Mouse (Mus musculus): ENCODE measurements around the gene Mrrf.
"Not testable (repeated sequence)": the region's sequence is repeated elsewhere in the genome, so short reads cannot be mapped to it uniquely, and the experiment has no call there.

The Mrrf gene

GRCm38 (mm10) chr2:36184192-36184591 is 48.0 kb downstream of the Mrrf start:
- no peaks in the 10 kb centered on the region for H3K9me3 ChIP-seq (ENCODE audit: low read length)
- TF ChIP-seq NANOG (IDR thresholded peaks at IDR 0.05; ENCODE audit: borderline replicate concordance, low read length) (no peak), CTCF (conservative IDR thresholded peaks at IDR 0.05; ENCODE audit: low read length) (no peak), POU5F1 (IDR thresholded peaks at IDR 0.05; ENCODE audit: borderline replicate concordance, low read length) (no peak)
- peaks cover 25% of the 10 kb centered on the region for H3K4me1 ChIP-seq (replicated peaks; ENCODE audit: low read depth, low read length)
- H3K36me3 ChIP-seq (ENCODE audit: insufficient read depth, low read length): peaks cover 19% of the 10 kb centered on the region
- no peaks in the 10 kb centered on the region for H3K27me3 ChIP-seq (ENCODE audit: insufficient read depth, low read length)
- no peak overlapping the region for H3K4me3 ChIP-seq (replicated peaks; ENCODE audit: low read length)

GRCm38 (mm10) chr2:36184876-36185275 is 48.7 kb downstream of the Mrrf start:
- peaks cover 23% of the 10 kb centered on the region for H3K36me3 ChIP-seq (ENCODE audit: insufficient read depth, low read length)
- no peak for TF ChIP-seq POU5F1 (IDR thresholded peaks at IDR 0.05; ENCODE audit: borderline replicate concordance, low read length)
- no peak for TF ChIP-seq NANOG (IDR thresholded peaks at IDR 0.05; ENCODE audit: borderline replicate concordance, low read length)
- TF ChIP-seq CTCF (conservative IDR thresholded peaks at IDR 0.05; ENCODE audit: low read length): no peak
- no peak overlapping the region for H3K4me3 ChIP-seq (replicated peaks; ENCODE audit: low read length)
- H3K9me3 ChIP-seq (ENCODE audit: low read length): no peaks in the 10 kb centered on the region
- H3K4me1 ChIP-seq (replicated peaks; ENCODE audit: low read depth, low read length): peaks cover 20% of the 10 kb centered on the region
- no peaks in the 10 kb centered on the region for H3K27me3 ChIP-seq (ENCODE audit: insufficient read depth, low read length)

DNA sequence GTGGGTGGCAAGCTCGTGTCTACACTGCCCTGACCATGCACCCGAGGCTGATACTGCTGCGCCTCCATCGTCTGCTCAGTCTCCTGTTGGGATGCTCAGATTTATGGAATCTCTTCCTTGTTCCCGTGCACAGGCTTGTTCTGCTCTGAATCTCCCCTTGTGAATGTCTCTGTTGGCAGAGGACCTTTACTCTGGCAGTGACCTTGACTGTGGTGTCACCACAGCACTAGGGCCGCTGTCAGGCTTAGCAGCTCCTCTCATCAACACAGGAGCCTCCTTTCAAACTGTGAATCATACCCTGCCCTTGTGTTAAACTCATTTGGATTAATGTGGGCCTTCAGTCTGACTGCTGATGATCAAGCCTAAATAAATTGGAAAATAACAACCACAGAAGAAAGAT is 53.0 kb downstream of the Mrrf start:
- not testable (repeated sequence) for H3K4me3 ChIP-seq (replicated peaks; ENCODE audit: low read length); H3K4me1 ChIP-seq (replicated peaks; ENCODE audit: low read depth, low read length); H3K9me3 ChIP-seq (ENCODE audit: low read length)
- Histone ChIP-seq H3K36me3 (ENCODE audit: insufficient read depth, low read length) (peaks cover 11% of the 10 kb centered on the region), H3K27me3 (ENCODE audit: insufficient read depth, low read length) (peaks cover 16% of the 10 kb centered on the region)

GRCm38 (mm10) chr2:36191098-36191941 is 55.1 kb downstream of the Mrrf start:
- Histone ChIP-seq H3K4me1 (replicated peaks; ENCODE audit: low read depth, low read length) (peaks cover 3% of the 10 kb centered on the region; the same call in 1 of the 2 replicates), H3K4me3 (replicated peaks; ENCODE audit: low read length) (no peak overlapping the region), H3K27me3 (ENCODE audit: insufficient read depth, low read length) (peaks cover 34% of the 10 kb centered on the region), H3K9me3 (ENCODE audit: low read length) (no peaks in the 10 kb centered on the region), H3K36me3 (ENCODE audit: insufficient read depth, low read length) (peaks cover 7% of the 10 kb centered on the region)
- TF ChIP-seq NANOG (IDR thresholded peaks at IDR 0.05; ENCODE audit: borderline replicate concordance, low read length) (no peak), POU5F1 (IDR thresholded peaks at IDR 0.05; ENCODE audit: borderline replicate concordance, low read length) (no peak)

DNA sequence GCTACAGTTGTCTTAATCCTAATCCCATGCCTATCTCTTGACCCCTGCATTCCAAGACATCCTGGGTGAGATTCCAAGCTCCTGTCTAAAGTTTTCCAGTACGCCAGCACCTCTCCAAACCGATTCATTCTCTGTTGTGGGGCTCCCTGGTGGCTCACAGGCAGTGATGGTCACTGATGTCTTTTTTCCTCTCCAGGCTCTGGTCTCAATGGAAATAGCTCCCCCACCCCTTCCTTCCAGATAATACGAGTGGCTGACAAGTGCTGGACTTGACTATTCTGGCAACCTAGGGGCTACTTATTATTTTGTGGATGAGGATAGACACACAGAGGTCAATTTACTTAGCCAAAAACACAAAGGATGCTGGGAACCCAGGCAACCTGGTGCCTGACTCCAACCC is 60.8 kb downstream of the Mrrf start:
- H3K4me3 ChIP-seq (replicated peaks; ENCODE audit: low read length): no peak overlapping the region
- H3K36me3 ChIP-seq (ENCODE audit: insufficient read depth, low read length): no peaks in the 10 kb centered on the region
- TF ChIP-seq CTCF (conservative IDR thresholded peaks at IDR 0.05; ENCODE audit: low read length) (no peak), POU5F1 (IDR thresholded peaks at IDR 0.05; ENCODE audit: borderline replicate concordance, low read length) (no peak), NANOG (IDR thresholded peaks at IDR 0.05; ENCODE audit: borderline replicate concordance, low read length) (no peak)
- peaks cover 79% of the 10 kb centered on the region for H3K27me3 ChIP-seq (ENCODE audit: insufficient read depth, low read length)
- peaks cover 40% of the 10 kb centered on the region for H3K4me1 ChIP-seq (replicated peaks; ENCODE audit: low read depth, low read length)
- H3K9me3 ChIP-seq (ENCODE audit: low read length): peaks cover 4% of the 10 kb centered on the region; the same call in 1 of the 2 replicates

GRCm38 (mm10) chr2:36197919-36198881 is 62.0 kb downstream of the Mrrf start:
- H3K27me3 ChIP-seq (ENCODE audit: insufficient read depth, low read length): peaks cover 86% of the 10 kb centered on the region
- no peak for TF ChIP-seq POU5F1 (IDR thresholded peaks at IDR 0.05; ENCODE audit: borderline replicate concordance, low read length)
- peak; percentile 87; the same call in 1 of the 2 replicates for TF ChIP-seq NANOG (IDR thresholded peaks at IDR 0.05; ENCODE audit: borderline replicate concordance, low read length)

GRCm38 (mm10) chr2:36198882-36199262 is 62.7 kb downstream of the Mrrf start:
- no peaks in the 10 kb centered on the region for H3K36me3 ChIP-seq (ENCODE audit: insufficient read depth, low read length)
- TF ChIP-seq CTCF (conservative IDR thresholded peaks at IDR 0.05; ENCODE audit: low read length) (no peak), POU5F1 (IDR thresholded peaks at IDR 0.05; ENCODE audit: borderline replicate concordance, low read length) (no peak), NANOG (IDR thresholded peaks at IDR 0.05; ENCODE audit: borderline replicate concordance, low read length) (no peak; the same call in 1 of the 2 replicates)
- peaks cover 57% of the 10 kb centered on the region for H3K4me1 ChIP-seq (replicated peaks; ENCODE audit: low read depth, low read length)
- 0 out of 2 replicates have a peak overlapping the region, but pooled peaks have one; percentile 2 for H3K4me3 ChIP-seq (replicated peaks; ENCODE audit: low read length)
- peaks cover 89% of the 10 kb centered on the region for H3K27me3 ChIP-seq (ENCODE audit: insufficient read depth, low read length)
- H3K9me3 ChIP-seq (ENCODE audit: low read length): peaks cover 4% of the 10 kb centered on the region; the same call in 1 of the 2 replicates

More at GRCm38 (mm10) chr2:36197919-36198881, 62.0 kb downstream of the Mrrf start:
- peaks cover 4% of the 10 kb centered on the region; the same call in 1 of the 2 replicates for H3K9me3 ChIP-seq (ENCODE audit: low read length)
- no peaks in the 10 kb centered on the region for H3K36me3 ChIP-seq (ENCODE audit: insufficient read depth, low read length)
- H3K4me3 ChIP-seq (replicated peaks; ENCODE audit: low read length): 0 out of 2 replicates have a peak overlapping the region, but pooled peaks have one; percentile 2
- peaks cover 50% of the 10 kb centered on the region for H3K4me1 ChIP-seq (replicated peaks; ENCODE audit: low read depth, low read length)

DNA sequence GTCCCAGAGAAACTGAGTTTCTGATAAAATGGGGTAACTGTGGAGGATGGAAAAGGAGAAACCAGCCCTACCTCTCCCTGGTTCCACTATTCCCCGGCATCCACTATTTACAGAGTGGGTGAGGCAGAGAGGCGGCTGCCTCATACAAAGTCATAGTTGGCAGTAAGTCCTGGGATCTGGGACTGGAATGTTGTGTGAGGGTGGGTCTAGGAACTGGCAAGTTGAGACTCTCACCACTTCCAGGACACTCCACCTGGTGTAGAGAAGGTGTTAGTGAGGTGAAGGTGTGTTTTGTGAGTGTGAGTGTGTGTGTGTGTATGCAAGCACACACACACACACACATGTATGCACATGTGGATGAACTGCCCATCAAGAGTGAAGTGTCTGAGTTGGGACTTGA is 64.6 kb downstream of the Mrrf start:
- H3K9me3 ChIP-seq (ENCODE audit: low read length): peaks cover 4% of the 10 kb centered on the region; the same call in 1 of the 2 replicates
- no peaks in the 10 kb centered on the region for H3K36me3 ChIP-seq (ENCODE audit: insufficient read depth, low read length)
- TF ChIP-seq POU5F1 (IDR thresholded peaks at IDR 0.05; ENCODE audit: borderline replicate concordance, low read length) (no peak), CTCF (conservative IDR thresholded peaks at IDR 0.05; ENCODE audit: low read length) (no peak), NANOG (IDR thresholded peaks at IDR 0.05; ENCODE audit: borderline replicate concordance, low read length) (no peak)
- no peak overlapping the region for H3K4me3 ChIP-seq (replicated peaks; ENCODE audit: low read length)
- H3K4me1 ChIP-seq (replicated peaks; ENCODE audit: low read depth, low read length): peaks cover 73% of the 10 kb centered on the region
- H3K27me3 ChIP-seq (ENCODE audit: insufficient read depth, low read length): peaks cover 90% of the 10 kb centered on the region
